Mouse (Mus musculus): Measurements from ENCODE around the gene Myo1e.
"Not testable (repeated sequence)": the region's sequence is repeated elsewhere in the genome, so short reads cannot be mapped to it uniquely, and the experiment has no call there.

Myo1e gene

GRCm38 (mm10) chr9:70256027-70256426 is 48.9 kb downstream of the Myo1e start:
- not testable (repeated sequence) for DNase-seq

GRCm38 (mm10) chr9:70257289-70258101 is 50.3 kb downstream of the Myo1e start:
- DNase-seq: no peak

- DNase-seq: peak; percentile 97
Measured at GRCm38 (mm10) chr9:70260324-70260841, 53.2 kb downstream of the Myo1e start.

- no peak for DNase-seq
Measured at GRCm38 (mm10) chr9:70261646-70262045, 54.5 kb downstream of the Myo1e start.

- peak; percentile 85 for DNase-seq
Measured at GRCm38 (mm10) chr9:70263134-70263533, 56.0 kb downstream of the Myo1e start.

- DNase-seq: peak; percentile 96
Measured at GRCm38 (mm10) chr9:70263735-70264134, 56.6 kb downstream of the Myo1e start.

- peak; percentile 83 for DNase-seq
Measured at GRCm38 (mm10) chr9:70265513-70265912, 58.4 kb downstream of the Myo1e start.

GRCm38 (mm10) chr9:70266186-70266585 is 59.0 kb downstream of the Myo1e start:
- DNase-seq: no peak

- no peak for DNase-seq
Measured at GRCm38 (mm10) chr9:70267108-70267507, 60.0 kb downstream of the Myo1e start.

- DNase-seq: peak; percentile 93
Measured at GRCm38 (mm10) chr9:70269349-70269748, 62.2 kb downstream of the Myo1e start.

- DNase-seq: no peak
Measured at GRCm38 (mm10) chr9:70270468-70270867, 63.3 kb downstream of the Myo1e start.

- DNase-seq: no peak
Measured at GRCm38 (mm10) chr9:70271137-70271536, 64.0 kb downstream of the Myo1e start.

GRCm38 (mm10) chr9:70271631-70272030 is 64.5 kb downstream of the Myo1e start:
- peak; percentile 81 for DNase-seq

GRCm38 (mm10) chr9:70274071-70274470 is 66.9 kb downstream of the Myo1e start:
- DNase-seq: no peak

- DNase-seq: no peak
Measured at GRCm38 (mm10) chr9:70274476-70274875, 67.3 kb downstream of the Myo1e start.

GRCm38 (mm10) chr9:70274887-70275555 is 67.9 kb downstream of the Myo1e start:
- no peak for DNase-seq

GRCm38 (mm10) chr9:70277076-70277475 is 69.9 kb downstream of the Myo1e start:
- no peak for DNase-seq

GRCm38 (mm10) chr9:70277529-70277982 is 70.4 kb downstream of the Myo1e start:
- DNase-seq: no peak

GRCm38 (mm10) chr9:70281407-70281806 is 74.3 kb downstream of the Myo1e start:
- DNase-seq: no peak

GRCm38 (mm10) chr9:70282107-70282506 is 75.0 kb downstream of the Myo1e start:
- DNase-seq: no peak

- no peak for DNase-seq
Measured at GRCm38 (mm10) chr9:70283151-70283550, 76.0 kb downstream of the Myo1e start.

GRCm38 (mm10) chr9:70284584-70285140 is 77.5 kb downstream of the Myo1e start:
- DNase-seq: peak; percentile 93

- no peak for DNase-seq
Measured at GRCm38 (mm10) chr9:70290785-70291184, 83.6 kb downstream of the Myo1e start.

GRCm38 (mm10) chr9:70296916-70297315 is 89.8 kb downstream of the Myo1e start:
- DNase-seq: peak; percentile 91

All from heart, adult 11 months (tissue).